Mouse (Mus musculus): ENCODE measurements at regions not wholly inside any gene's neighbourhood (a gene's known extent, or its start where the extent isn't known, plus 50 kb on each side); places are given as distances from the start of the nearest gene placed in this dataset.

GRCm38 (mm10) chr12:26770753-26771583 is 302.0 kb downstream of the Cmpk2 start:
- no peak for TF ChIP-seq POLR2A (IDR thresholded peaks at IDR 0.05; ENCODE audit: borderline replicate concordance, extremely low read depth, insufficient read depth, insufficient read length)
- Histone ChIP-seq H3K4me2 (replicated peaks; ENCODE audit: low read depth, low read length, severe bottlenecking) (no peak overlapping the region), H3K9me3 (ENCODE audit: control insufficient read depth, low read length) (0 out of 2 replicates have a peak, but pooled peaks cover 3% of the 10 kb centered on the region), H3K27me3 (ENCODE audit: control insufficient read depth, insufficient read depth, low read length) (no peaks in the 10 kb centered on the region), H3K9ac (ENCODE audit: low read depth, low read length, severe bottlenecking) (no peak overlapping the region), H3K36me3 (ENCODE audit: control insufficient read depth, insufficient read depth, low read length) (no peaks in the 10 kb centered on the region), H3K4me1 (ENCODE audit: control insufficient read depth, insufficient read depth, low read length) (no peaks in the 10 kb centered on the region), H3K4me3 (replicated peaks; ENCODE audit: low read length) (no peak overlapping the region), H3K27ac (replicated peaks; ENCODE audit: low read depth, low read length) (no peak overlapping the region)
- ATAC-seq (ENCODE audit: low FRiP score, low read depth), result no peak
- WGBS, result 97% methylated on average over 1 of the region's 1 CpGs
- DNase-seq (ENCODE audit: low spot score), result no peak

GRCm38 (mm10) chr12:26767551-26767950 is 298.5 kb downstream of the Cmpk2 start:
- no peak overlapping the region for H3K9ac ChIP-seq (ENCODE audit: low read depth, low read length, severe bottlenecking)
- 0 out of 2 replicates have a peak, but pooled peaks cover 3% of the 10 kb centered on the region for H3K4me1 ChIP-seq (ENCODE audit: control insufficient read depth, insufficient read depth, low read length)
- DNase-seq (ENCODE audit: low spot score), result no peak
- no peaks in the 10 kb centered on the region for H3K27me3 ChIP-seq (ENCODE audit: control insufficient read depth, insufficient read depth, low read length)
- H3K27ac ChIP-seq (replicated peaks; ENCODE audit: low read depth, low read length), result no peak overlapping the region
- 0 out of 2 replicates have a peak, but pooled peaks cover 3% of the 10 kb centered on the region for H3K9me3 ChIP-seq (ENCODE audit: control insufficient read depth, low read length)
- no peaks in the 10 kb centered on the region for H3K36me3 ChIP-seq (ENCODE audit: control insufficient read depth, insufficient read depth, low read length)
- ATAC-seq (ENCODE audit: low FRiP score, low read depth), result no peak
- no peak for TF ChIP-seq POLR2A (IDR thresholded peaks at IDR 0.05; ENCODE audit: borderline replicate concordance, extremely low read depth, insufficient read depth, insufficient read length)
- H3K4me3 ChIP-seq (replicated peaks; ENCODE audit: low read length), result no peak overlapping the region
- 75% methylated on average over 3 of the region's 3 CpGs for WGBS
- no peak overlapping the region for H3K4me2 ChIP-seq (replicated peaks; ENCODE audit: low read depth, low read length, severe bottlenecking)

- Histone ChIP-seq H3K9ac (ENCODE audit: low read depth, low read length, severe bottlenecking) (no peak overlapping the region), H3K4me2 (replicated peaks; ENCODE audit: low read depth, low read length, severe bottlenecking) (no peak overlapping the region), H3K36me3 (ENCODE audit: control insufficient read depth, insufficient read depth, low read length) (no peaks in the 10 kb centered on the region), H3K27ac (replicated peaks; ENCODE audit: low read depth, low read length) (no peak overlapping the region), H3K4me3 (replicated peaks; ENCODE audit: low read length) (no peak overlapping the region), H3K27me3 (ENCODE audit: control insufficient read depth, insufficient read depth, low read length) (no peaks in the 10 kb centered on the region), H3K9me3 (ENCODE audit: control insufficient read depth, low read length) (no peaks in the 10 kb centered on the region), H3K4me1 (ENCODE audit: control insufficient read depth, insufficient read depth, low read length) (no peaks in the 10 kb centered on the region)
- no peak for TF ChIP-seq POLR2A (IDR thresholded peaks at IDR 0.05; ENCODE audit: borderline replicate concordance, extremely low read depth, insufficient read depth, insufficient read length)
- ATAC-seq (ENCODE audit: low FRiP score, low read depth) (no peak), DNase-seq (ENCODE audit: low spot score) (no peak)
- 31% methylated on average over 9 of the region's 9 CpGs for WGBS
Observed at GRCm38 (mm10) chr12:26758657-26759325, 289.8 kb downstream of the Cmpk2 start.

- H3K4me3 ChIP-seq (replicated peaks; ENCODE audit: low read length), result no peak overlapping the region
- no peaks in the 10 kb centered on the region for H3K27me3 ChIP-seq (ENCODE audit: control insufficient read depth, insufficient read depth, low read length)
- H3K4me2 ChIP-seq (replicated peaks; ENCODE audit: low read depth, low read length, severe bottlenecking), result no peak overlapping the region
- DNase-seq (ENCODE audit: low spot score), result no peak
- H3K9ac ChIP-seq (ENCODE audit: low read depth, low read length, severe bottlenecking), result no peak overlapping the region
- H3K4me1 ChIP-seq (ENCODE audit: control insufficient read depth, insufficient read depth, low read length), result no peaks in the 10 kb centered on the region
- WGBS, result 39% methylated on average over 2 of the region's 2 CpGs
- H3K36me3 ChIP-seq (ENCODE audit: control insufficient read depth, insufficient read depth, low read length), result no peaks in the 10 kb centered on the region
- no peak overlapping the region for H3K27ac ChIP-seq (replicated peaks; ENCODE audit: low read depth, low read length)
- TF ChIP-seq POLR2A (IDR thresholded peaks at IDR 0.05; ENCODE audit: borderline replicate concordance, extremely low read depth, insufficient read depth, insufficient read length), result no peak
- H3K9me3 ChIP-seq (ENCODE audit: control insufficient read depth, low read length), result no peaks in the 10 kb centered on the region
- no peak for ATAC-seq (ENCODE audit: low FRiP score, low read depth)
Observed at GRCm38 (mm10) chr12:26756284-26756683, 287.3 kb downstream of the Cmpk2 start.

- Histone ChIP-seq H3K27me3 (ENCODE audit: control insufficient read depth, insufficient read depth, low read length) (no peaks in the 10 kb centered on the region), H3K4me2 (replicated peaks; ENCODE audit: low read depth, low read length, severe bottlenecking) (no peak overlapping the region), H3K9ac (ENCODE audit: low read depth, low read length, severe bottlenecking) (no peak overlapping the region), H3K27ac (replicated peaks; ENCODE audit: low read depth, low read length) (no peak overlapping the region), H3K4me3 (replicated peaks; ENCODE audit: low read length) (no peak overlapping the region), H3K36me3 (ENCODE audit: control insufficient read depth, insufficient read depth, low read length) (no peaks in the 10 kb centered on the region), H3K4me1 (ENCODE audit: control insufficient read depth, insufficient read depth, low read length) (no peaks in the 10 kb centered on the region), H3K9me3 (ENCODE audit: control insufficient read depth, low read length) (no peaks in the 10 kb centered on the region)
- DNase-seq (ENCODE audit: low spot score), result no peak
- TF ChIP-seq POLR2A (IDR thresholded peaks at IDR 0.05; ENCODE audit: borderline replicate concordance, extremely low read depth, insufficient read depth, insufficient read length), result no peak
- 85% methylated on average over 2 of the region's 2 CpGs for WGBS
- no peak for ATAC-seq (ENCODE audit: low FRiP score, low read depth)
Observed at GRCm38 (mm10) chr12:26754611-26755010, 285.6 kb downstream of the Cmpk2 start.
